Mouse (Mus musculus) embryo, embryonic 10.5 days (tissue): ENCODE measurements at regions not wholly inside any gene's neighbourhood (a gene's known extent, or its start where the extent isn't known, plus 50 kb on each side); places are given as distances from the start of the nearest gene placed in this dataset.
"Not testable (repeated sequence)": the region's sequence is repeated elsewhere in the genome, so short reads cannot be mapped to it uniquely, and the experiment has no call there.

Source experiments
- DNase-seq: peaks from one replicate; pipeline ENCODE4 v3.0.0-alpha.2; 2015; ENCODE audit warnings: low spot score

DNA sequence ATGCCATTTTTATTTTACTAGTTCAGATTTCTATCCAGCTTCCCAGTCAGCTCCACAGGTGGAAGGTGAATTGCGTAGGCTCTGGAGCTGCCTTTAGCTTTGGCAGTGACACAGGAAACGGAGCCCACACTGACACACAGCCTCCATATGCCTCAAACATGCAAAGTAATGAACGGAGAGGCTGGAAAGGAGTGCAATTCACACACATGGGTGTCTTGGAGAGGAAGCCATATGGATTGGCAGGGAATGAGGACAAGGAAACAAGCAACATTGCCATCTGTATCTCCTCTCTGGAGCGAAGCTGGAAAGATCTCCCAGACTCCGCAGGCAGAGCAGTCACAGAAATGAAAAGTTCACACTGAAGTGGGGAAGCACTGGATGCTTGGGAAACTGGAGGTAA lies 201.6 kb upstream of the 4930452B06Rik start:
- no peak for DNase-seq

DNA sequence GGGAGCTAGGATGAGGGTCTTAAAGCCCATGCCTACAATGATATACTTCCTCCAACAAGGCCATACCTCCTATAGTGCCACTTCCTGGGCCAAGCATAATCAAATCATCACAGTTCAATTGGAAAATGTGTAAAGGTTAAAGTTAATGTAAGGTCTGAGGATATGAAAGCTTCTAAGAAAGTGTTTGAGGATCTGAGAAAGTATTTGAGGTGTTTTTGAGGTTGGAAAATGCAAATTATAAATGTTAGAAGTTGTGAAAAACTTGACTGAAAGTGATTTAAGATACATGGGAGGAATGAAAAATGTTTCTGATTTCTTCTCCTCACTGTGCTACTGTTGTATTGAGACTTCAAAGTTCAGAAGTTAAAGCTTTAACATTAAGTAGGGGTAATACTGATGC lies 185.5 kb upstream of the 4930452B06Rik start:
- DNase-seq: no peak

DNA sequence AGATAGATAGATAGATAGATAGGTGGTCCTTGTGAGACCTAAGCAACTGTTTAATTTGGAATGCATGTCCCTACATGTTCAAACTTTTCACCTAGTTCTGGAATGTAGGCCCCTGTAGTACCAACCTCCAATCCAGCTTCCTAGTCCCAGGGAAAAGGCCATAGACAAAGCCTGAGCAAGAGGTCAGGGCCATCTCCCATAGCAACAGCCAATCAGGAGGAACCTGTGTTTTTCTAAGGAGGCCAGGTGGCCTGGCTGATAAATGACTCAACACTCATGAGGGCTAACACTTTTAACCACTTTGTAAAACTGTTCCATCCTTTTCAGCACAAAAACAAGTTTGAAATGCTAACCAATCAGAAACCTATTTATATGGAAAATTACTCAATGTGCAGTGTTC lies 184.2 kb upstream of the 4930452B06Rik start:
- peak; percentile 7 for DNase-seq

DNA sequence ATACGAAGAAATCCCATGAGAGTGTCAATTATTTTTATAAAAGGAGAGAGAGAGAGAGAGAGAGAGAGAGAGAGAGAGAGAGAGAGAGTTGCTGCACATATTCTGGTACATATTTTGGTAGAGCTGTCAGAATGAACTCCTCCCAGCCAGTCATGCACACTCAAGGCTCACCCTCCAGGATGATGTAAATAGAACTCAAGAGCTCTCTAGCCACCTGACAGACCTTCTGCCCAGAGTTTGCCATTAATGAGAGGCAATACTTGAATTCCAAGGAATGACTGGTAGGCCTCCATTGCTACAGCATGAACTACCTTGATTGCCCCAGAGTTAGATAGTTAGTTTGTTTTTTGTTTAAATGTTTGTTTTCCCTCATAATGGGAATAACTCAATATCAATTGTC lies 167.5 kb upstream of the 4930452B06Rik start:
- no peak for DNase-seq

DNA sequence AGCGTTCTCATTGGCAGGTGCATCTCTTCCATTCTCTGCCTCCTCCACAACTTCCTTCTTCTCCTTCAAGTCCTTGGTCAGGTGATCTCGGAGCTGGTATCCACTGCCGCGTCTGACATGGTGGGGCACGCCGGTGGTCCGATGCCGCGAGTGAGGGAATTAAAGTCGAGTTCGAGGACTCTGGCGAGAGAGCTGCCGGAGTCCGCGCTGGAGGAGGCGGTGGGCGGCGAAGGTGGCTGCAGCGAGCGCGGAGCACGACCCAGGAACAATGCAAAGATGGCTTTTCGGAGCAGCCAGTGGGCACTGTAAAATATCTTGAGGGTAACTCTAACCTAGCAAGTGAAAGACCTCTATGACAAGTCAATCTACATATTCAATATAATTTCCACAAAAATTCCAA lies 134.2 kb upstream of the 4930452B06Rik start:
- not testable (repeated sequence) for DNase-seq

DNA sequence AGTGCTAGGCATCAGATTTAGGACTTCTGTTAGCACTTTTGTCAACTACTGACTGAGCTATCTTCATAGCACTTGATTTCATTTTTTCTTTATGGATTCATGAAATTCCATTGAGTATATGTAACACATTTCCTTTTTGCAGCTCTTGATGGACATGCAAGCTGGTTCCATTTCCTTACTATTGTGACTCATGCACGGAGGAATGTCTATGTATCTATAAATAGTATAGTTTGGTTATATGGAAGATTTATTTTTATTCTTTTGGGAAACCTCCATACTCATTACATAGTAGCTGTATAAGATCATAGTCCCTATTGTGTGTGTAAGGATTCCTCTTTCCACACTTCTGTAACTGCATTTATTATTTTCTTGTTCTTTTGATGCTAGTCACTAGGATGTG lies 123.3 kb upstream of the 4930452B06Rik start:
- DNase-seq: no peak

DNA sequence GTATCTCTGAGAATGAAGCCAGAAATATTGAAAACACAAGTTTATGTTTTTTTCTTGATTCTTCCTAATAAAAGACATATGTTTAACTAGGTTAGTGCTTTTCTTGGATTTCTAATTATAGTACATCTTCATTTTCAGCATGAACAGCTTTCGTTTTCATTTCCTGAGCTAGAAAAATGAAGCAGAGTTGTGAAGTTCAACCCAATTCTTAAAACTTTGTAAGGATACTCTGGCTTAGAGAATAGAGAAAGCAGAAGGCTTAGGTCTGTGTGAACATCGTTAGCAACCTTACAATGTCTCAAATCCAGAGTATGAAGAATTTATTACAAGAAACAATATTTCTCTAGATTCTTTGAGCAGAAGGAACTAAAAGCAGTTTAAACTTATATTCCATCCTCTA lies 94.5 kb upstream of the 4930452B06Rik start:
- DNase-seq: no peak

DNA sequence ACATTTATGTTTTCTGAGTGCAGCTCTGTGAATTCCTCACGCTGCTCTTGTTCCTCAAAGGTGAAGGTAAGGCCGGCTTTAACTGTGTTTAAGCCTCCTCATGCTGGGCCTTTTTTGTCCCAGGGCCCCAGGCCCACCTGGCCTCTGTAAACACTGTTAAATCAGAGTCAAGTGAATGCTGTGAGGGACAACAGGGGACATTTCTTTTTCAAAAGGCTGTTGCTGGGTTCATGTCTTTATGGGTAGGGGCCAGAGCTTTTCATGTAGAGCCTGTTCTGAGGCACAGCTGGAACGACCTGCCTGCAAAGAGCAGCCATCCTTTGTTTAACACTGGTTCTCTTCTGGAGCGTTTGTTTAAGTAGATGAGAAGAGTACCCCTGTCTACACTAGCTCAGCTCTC lies 70.8 kb upstream of the 4930452B06Rik start:
- DNase-seq: no peak

DNA sequence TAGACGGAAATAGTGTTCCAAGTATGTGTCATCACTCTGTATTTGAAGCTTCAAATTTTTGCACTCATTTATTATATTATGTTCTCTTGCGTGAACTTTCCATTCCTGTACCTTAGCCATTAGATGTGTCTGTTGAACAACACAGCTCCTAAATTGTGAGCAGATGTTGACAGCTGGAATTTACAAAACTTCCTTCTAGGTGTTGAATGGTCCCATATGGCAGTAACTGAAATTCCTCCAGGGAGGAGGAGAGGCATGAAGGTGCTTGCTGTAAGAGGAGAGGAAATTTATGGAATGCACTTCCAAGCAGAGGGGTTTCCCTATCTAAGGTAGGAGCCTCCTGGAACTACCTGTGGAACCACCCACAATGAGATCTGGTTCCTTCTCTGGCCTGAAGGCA lies 67.2 kb upstream of the 4930452B06Rik start:
- no peak for DNase-seq

DNA sequence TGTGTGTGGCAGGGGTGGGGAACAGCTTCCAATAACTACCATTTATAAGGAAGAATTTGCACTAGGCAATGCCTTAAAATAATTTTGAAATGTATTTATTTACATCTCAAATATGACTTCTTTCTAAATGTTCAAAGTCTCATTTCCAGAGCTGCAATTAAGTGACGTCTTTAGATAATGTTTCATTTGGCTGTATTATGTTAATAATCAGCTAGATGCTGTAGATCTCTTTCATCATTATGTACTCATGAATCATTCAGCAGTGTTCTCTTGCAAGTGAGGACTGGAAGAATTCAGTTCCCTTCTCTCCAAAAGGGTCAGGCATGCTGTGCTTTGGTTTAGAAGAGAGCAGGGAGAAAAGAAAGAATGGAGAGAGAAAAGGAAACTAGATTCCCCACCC lies 61.3 kb upstream of the 4930452B06Rik start:
- no peak for DNase-seq
